Mouse (Mus musculus) hindbrain, embryonic 11.5 days (tissue): ENCODE results near the gene Ctnnbl1. TPM values are rescaled to one million over a fixed set of nuclear protein-coding genes. Genes with fewer than 3 reads are reported as not detected.

Experiments
- ATAC-seq: fragments of 200-750 bp; cut with Nextera tagmentation; 2 replicates; pipeline ENCODE4 v1.8.0; 2017; ENCODE audit warnings: mild to moderate bottlenecking, moderate TSS enrichment, moderate library complexity; ENCODE audit not compliant: low FRiP score
- DNase-seq: peaks from one replicate; pipeline ENCODE4 v3.0.0-alpha.2; 2015; ENCODE audit warnings: low spot score
- H3K27ac ChIP-seq: fragments of 300-500 bp; sonication (generic); 2 replicates; pipeline ENCODE4 v1.5.1; 2014; ENCODE audit warnings: mild to moderate bottlenecking, low read depth, low read length
- H3K27me3 ChIP-seq: fragments of 300-500 bp; sonication (generic); 2 replicates; pipeline ENCODE4 v1.6.1; 2014; ENCODE audit warnings: mild to moderate bottlenecking, low read length, moderate library complexity, mixed read lengths; ENCODE audit not compliant: control insufficient read depth, insufficient read depth
- H3K36me3 ChIP-seq: fragments of 300-500 bp; sonication (generic); 2 replicates; pipeline ENCODE4 v1.6.1; 2014; ENCODE audit warnings: mild to moderate bottlenecking, low read length, moderate library complexity, mixed read lengths; ENCODE audit not compliant: control insufficient read depth, insufficient read depth
- H3K4me1 ChIP-seq: fragments of 300-500 bp; sonication (generic); replicated peaks from 2 replicates; pipeline ENCODE4 v1.6.1; 2014; ENCODE audit warnings: low read length, mixed read lengths; ENCODE audit not compliant: control insufficient read depth, insufficient read depth
- H3K4me2 ChIP-seq: fragments of 300-500 bp; sonication (generic); replicated peaks from 2 replicates; pipeline ENCODE4 v1.6.1; 2014; ENCODE audit warnings: mild to moderate bottlenecking, low read depth, low read length
- H3K4me3 ChIP-seq: fragments of 300-500 bp; sonication (generic); 2 replicates; pipeline ENCODE4 v1.5.1; 2014; ENCODE audit warnings: low read depth, low read length
- H3K9ac ChIP-seq: fragments of 300-500 bp; sonication (generic); 2 replicates; pipeline ENCODE4 v1.6.1; 2014; ENCODE audit warnings: low read depth, low read length
- H3K9me3 ChIP-seq: fragments of 300-500 bp; sonication (generic); 2 replicates; pipeline ENCODE4 v1.6.1; 2016; ENCODE audit warnings: low read length; ENCODE audit not compliant: control insufficient read depth
- WGBS: fragments of 180-500 bp; shearing (Covaris S2); extraction: QIAGEN DNeasy Blood & Tissue Kit; methylation state at CpG from one replicate; pipeline ENCODE4 v1.1.7; 2014; 5-methylcytosine and 5-hydroxymethylcytosine counted together
- polyA plus RNA-seq: library from polyadenylated mRNA; unstranded; fragments of >200 nt; fragmentation: Nextera tagmentation; extraction: Ambion mirVana; gene quantifications from 2 replicates; pipeline ENCODE4 v1.2.1, GENCODE M21; 2014

Ctnnbl1 gene
- polyA plus RNA-seq, 1 experiment from 2014 or later = 90.1 TPM

DNA sequence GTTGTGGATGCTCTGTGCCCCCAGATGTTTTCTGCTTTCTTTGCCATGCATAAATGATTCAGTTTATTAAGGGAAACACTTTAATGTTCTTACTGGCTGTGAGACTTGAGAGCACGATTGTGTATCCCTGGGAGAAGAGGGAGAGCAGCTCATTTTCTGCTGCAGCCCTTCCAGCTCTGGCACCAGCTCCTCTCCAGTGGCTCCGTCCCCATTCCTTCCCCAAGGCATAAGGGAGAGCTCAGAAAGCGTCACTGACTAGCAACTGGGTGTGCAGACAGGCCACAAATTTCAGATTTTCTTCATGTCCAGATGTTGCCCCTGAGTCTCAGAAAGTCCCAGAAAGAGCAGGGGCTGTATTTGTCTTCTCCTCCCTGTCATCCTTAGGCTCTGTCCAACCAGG lies 67.9 kb downstream of the Ctnnbl1 start:
- H3K9me3 ChIP-seq = no peaks in the 10 kb centered on the region
- DNase-seq (no peak), ATAC-seq (no peak)
- H3K27ac ChIP-seq = no peak overlapping the region
- H3K36me3 ChIP-seq = no peaks in the 10 kb centered on the region
- H3K4me2 ChIP-seq = no peak overlapping the region
- H3K9ac ChIP-seq = no peak overlapping the region
- H3K4me1 ChIP-seq = peaks cover 13% of the 10 kb centered on the region
- 83% methylated on average over 3 of the region's 3 CpGs for WGBS
- no peaks in the 10 kb centered on the region; the same call in 1 of the 2 replicates for H3K27me3 ChIP-seq
- no peak overlapping the region for H3K4me3 ChIP-seq

- Histone ChIP-seq H3K36me3 (no peaks in the 10 kb centered on the region), H3K4me1 (peaks cover 3% of the 10 kb centered on the region), H3K27ac (no peak overlapping the region), H3K27me3 (no peaks in the 10 kb centered on the region; the same call in 1 of the 2 replicates), H3K4me2 (no peak overlapping the region), H3K9me3 (no peaks in the 10 kb centered on the region), H3K9ac (no peak overlapping the region), H3K4me3 (no peak overlapping the region)
- WGBS = 58% methylated on average over 4 of the region's 4 CpGs
- ATAC-seq (no peak), DNase-seq (no peak)
These were observed 69.9 kb downstream of the Ctnnbl1 start for GRCm38 (mm10) chr2:157807076-157807475.

GRCm38 (mm10) chr2:157807621-157808367 lies 70.6 kb downstream of the Ctnnbl1 start:
- H3K4me3 ChIP-seq = no peak overlapping the region
- no peaks in the 10 kb centered on the region for H3K9me3 ChIP-seq
- H3K36me3 ChIP-seq = no peaks in the 10 kb centered on the region
- no peaks in the 10 kb centered on the region; the same call in 1 of the 2 replicates for H3K4me1 ChIP-seq
- DNase-seq = no peak
- no peak overlapping the region for H3K9ac ChIP-seq
- H3K4me2 ChIP-seq = no peak overlapping the region
- H3K27ac ChIP-seq = no peak overlapping the region
- ATAC-seq = no peak
- WGBS = 71% methylated on average over 7 of the region's 7 CpGs
- no peaks in the 10 kb centered on the region; the same call in 1 of the 2 replicates for H3K27me3 ChIP-seq

DNA sequence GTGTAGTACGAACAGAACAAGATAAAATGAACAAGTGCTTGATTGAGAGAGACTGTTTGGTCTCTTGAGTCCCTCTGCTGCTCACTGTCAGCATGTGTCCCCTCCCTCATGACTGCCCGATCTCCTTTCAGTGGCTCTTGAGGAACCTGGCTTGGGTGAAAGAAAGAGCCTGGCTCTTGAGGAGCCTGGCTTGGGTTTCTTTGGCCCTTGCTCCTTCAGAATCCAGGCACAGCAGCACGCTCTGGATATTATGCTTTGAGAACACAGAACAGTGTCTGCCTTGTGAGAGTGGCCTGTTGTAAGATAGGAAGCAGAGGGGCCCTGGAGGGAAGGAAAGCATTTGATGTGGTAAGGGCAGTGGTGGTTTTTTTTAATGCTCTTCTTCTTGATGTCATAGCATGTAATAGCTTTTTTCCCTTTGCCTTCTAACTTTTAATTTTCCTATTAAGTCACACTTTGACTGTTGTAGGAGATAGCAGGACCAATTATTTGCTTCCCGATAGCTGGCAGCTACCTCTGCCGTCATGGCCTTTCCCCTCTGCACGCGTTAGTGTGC lies 71.2 kb downstream of the Ctnnbl1 start:
- H3K36me3 ChIP-seq = no peaks in the 10 kb centered on the region
- 77% methylated on average over 7 of the region's 7 CpGs for WGBS
- DNase-seq = no peak
- no peaks in the 10 kb centered on the region; the same call in 1 of the 2 replicates for H3K4me1 ChIP-seq
- no peaks in the 10 kb centered on the region for H3K27me3 ChIP-seq
- H3K9me3 ChIP-seq = no peaks in the 10 kb centered on the region
- H3K4me3 ChIP-seq = no peak overlapping the region
- H3K9ac ChIP-seq = no peak overlapping the region
- no peak for ATAC-seq
- H3K4me2 ChIP-seq = no peak overlapping the region
- H3K27ac ChIP-seq = no peak overlapping the region

- Histone ChIP-seq H3K4me2 (no peak overlapping the region), H3K4me3 (no peak overlapping the region), H3K4me1 (no peaks in the 10 kb centered on the region; the same call in 1 of the 2 replicates), H3K9ac (no peak overlapping the region), H3K36me3 (no peaks in the 10 kb centered on the region), H3K9me3 (no peaks in the 10 kb centered on the region), H3K27ac (no peak overlapping the region), H3K27me3 (no peaks in the 10 kb centered on the region)
- DNase-seq (no peak), ATAC-seq (no peak)
- 88% methylated on average over 6 of the region's 6 CpGs for WGBS
These were observed 72.1 kb downstream of the Ctnnbl1 start for GRCm38 (mm10) chr2:157809341-157809740.

DNA sequence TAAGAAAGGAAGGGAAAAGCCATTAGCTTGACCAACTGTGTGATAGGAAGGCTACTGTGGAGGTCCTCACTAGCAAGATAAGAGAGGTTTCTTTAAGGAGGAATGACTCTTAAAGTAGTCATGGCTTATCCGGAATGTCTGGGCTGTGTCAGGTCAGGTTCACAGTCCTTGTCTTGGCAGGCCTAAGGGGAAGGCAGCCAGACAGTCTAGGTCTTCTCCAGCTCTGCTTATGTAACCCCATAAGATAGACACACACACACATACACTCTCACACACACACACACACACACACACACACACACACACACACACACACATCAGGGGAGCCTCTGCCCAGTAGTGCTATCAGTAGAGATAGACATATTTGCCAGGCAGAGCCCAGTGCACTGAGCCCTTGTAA lies 73.5 kb downstream of the Ctnnbl1 start:
- WGBS = 88% methylated on average over 1 of the region's 1 CpGs
- Histone ChIP-seq H3K9ac (no peak overlapping the region), H3K4me1 (no peaks in the 10 kb centered on the region; the same call in 1 of the 2 replicates), H3K27me3 (no peaks in the 10 kb centered on the region), H3K9me3 (no peaks in the 10 kb centered on the region), H3K27ac (no peak overlapping the region), H3K36me3 (no peaks in the 10 kb centered on the region), H3K4me2 (no peak overlapping the region), H3K4me3 (no peak overlapping the region)
- no peak for ATAC-seq
- DNase-seq = no peak

- Histone ChIP-seq H3K27me3 (no peaks in the 10 kb centered on the region), H3K4me1 (no peaks in the 10 kb centered on the region), H3K4me3 (no peak overlapping the region), H3K4me2 (no peak overlapping the region), H3K36me3 (no peaks in the 10 kb centered on the region), H3K9me3 (no peaks in the 10 kb centered on the region), H3K27ac (no peak overlapping the region), H3K9ac (no peak overlapping the region)
- DNase-seq = no peak
- 91% methylated on average over 4 of the region's 4 CpGs for WGBS
- no peak for ATAC-seq
These were observed 75.9 kb downstream of the Ctnnbl1 start for GRCm38 (mm10) chr2:157813121-157813520.

- Histone ChIP-seq H3K36me3 (no peaks in the 10 kb centered on the region; the same call in 1 of the 2 replicates), H3K9ac (no peak overlapping the region), H3K27me3 (no peaks in the 10 kb centered on the region), H3K4me1 (no peaks in the 10 kb centered on the region), H3K4me3 (no peak overlapping the region), H3K27ac (no peak overlapping the region), H3K4me2 (no peak overlapping the region), H3K9me3 (no peaks in the 10 kb centered on the region)
- ATAC-seq = no peak
- DNase-seq = no peak
- WGBS = 83% methylated on average over 11 of the region's 11 CpGs
These were observed 77.1 kb downstream of the Ctnnbl1 start for GRCm38 (mm10) chr2:157814116-157814964.
